Mouse (Mus musculus): Measurements from ENCODE around the gene Lyg1. TPM values are rescaled to one million over a fixed set of nuclear protein-coding genes. Genes with fewer than 3 reads are reported as not detected.
"Not testable (repeated sequence)": the region's sequence is repeated elsewhere in the genome, so short reads cannot be mapped to it uniquely, and the experiment has no call there.

Lyg1 gene
- polyA plus RNA-seq, 1 experiment from 2014 or later = not detected

DNA sequence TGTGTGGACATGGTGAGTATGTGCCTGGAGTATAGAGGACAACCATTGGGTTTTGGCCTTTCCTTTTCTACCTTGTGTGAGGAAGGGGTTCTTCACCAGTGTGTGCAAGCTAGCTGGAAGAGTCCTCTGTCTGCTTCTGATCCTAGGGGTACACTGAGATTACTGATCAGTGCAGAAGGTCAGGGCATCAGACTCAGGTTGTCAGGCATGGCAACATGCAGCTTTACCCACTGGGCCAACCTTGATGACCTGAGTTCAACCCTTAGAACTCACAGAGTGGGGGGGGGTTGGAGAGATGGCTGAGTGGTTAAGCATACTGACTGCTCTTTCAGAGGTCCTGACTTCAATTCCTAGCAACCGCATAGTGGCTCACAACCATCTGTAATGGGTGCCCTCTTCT is 26.8 kb upstream of the Lyg1 start:
- H3K36me3 ChIP-seq = peaks cover 33% of the 10 kb centered on the region
- H3K9ac ChIP-seq = no peak overlapping the region
- no peak for ATAC-seq (ENCODE audit: insufficient number of reproducible peaks, low FRiP score, low TSS enrichment, low read depth)
- no peaks in the 10 kb centered on the region for H3K27me3 ChIP-seq
- 100% methylated on average over 1 of the region's 1 CpGs for WGBS
- no peak overlapping the region for H3K4me3 ChIP-seq
- H3K4me2 ChIP-seq = no peak overlapping the region
- H3K9me3 ChIP-seq = no peaks in the 10 kb centered on the region
- H3K27ac ChIP-seq = no peak overlapping the region
- no peaks in the 10 kb centered on the region for H3K4me1 ChIP-seq

DNA sequence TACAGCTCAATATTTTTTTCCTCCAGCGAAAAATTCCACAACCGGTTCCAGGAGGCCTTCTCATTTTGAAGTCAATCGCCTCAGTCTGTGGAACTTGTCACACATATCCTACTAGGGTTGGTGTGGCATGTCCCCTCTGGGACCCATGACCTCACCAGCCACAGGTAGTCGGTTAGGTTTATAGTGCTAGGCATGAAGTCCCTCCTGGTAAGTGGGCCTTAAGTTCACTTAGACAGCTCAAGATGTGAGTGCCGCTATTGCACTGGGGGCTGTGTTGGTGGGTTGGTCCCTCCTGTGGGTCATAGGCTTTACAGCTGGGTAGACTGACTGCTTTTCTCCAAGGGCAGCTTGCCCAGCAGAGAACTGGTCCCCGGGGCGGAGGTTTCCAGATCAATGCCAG is 19.7 kb upstream of the Lyg1 start:
- Histone ChIP-seq H3K4me3 (no peak overlapping the region), H3K9ac (no peak overlapping the region), H3K4me2 (no peak overlapping the region), H3K36me3 (no peaks in the 10 kb centered on the region), H3K4me1 (peaks cover 4% of the 10 kb centered on the region; the same call in 1 of the 2 replicates), H3K9me3 (no peaks in the 10 kb centered on the region), H3K27me3 (no peaks in the 10 kb centered on the region), H3K27ac (no peak overlapping the region)
- WGBS = 78% methylated on average over 7 of the region's 7 CpGs
- ATAC-seq (ENCODE audit: insufficient number of reproducible peaks, low FRiP score, low TSS enrichment, low read depth) = no peak

DNA sequence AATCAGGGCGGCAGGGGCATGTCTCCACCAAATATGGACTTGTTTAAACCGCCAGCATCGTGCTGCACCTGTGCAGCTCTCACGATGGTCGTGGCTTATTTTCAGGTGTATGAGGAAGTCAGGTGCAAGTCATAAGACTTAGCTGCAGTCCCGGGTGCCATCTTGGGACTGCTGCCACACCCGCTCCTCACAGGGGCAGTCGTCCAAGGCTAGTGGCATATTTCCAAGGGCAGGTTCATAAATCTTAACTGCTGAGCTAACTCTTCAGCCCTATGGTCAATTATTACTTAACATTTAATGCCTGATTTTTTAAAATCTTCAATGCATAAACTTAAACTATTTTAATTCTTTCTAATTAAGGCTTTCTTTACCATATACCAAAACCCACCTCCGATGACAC is 19.1 kb upstream of the Lyg1 start:
- H3K9me3 ChIP-seq; H3K36me3 ChIP-seq; H3K4me3 ChIP-seq; ATAC-seq (ENCODE audit: insufficient number of reproducible peaks, low FRiP score, low TSS enrichment, low read depth); H3K27ac ChIP-seq; H3K27me3 ChIP-seq; H3K9ac ChIP-seq; H3K4me1 ChIP-seq; H3K4me2 ChIP-seq: not testable (repeated sequence)
- WGBS = 67% methylated on average over 9 of the region's 9 CpGs

GRCm38 (mm10) chr1:37971520-37971919 is 14.0 kb upstream of the Lyg1 start:
- no peak overlapping the region for H3K4me3 ChIP-seq
- no peak overlapping the region for H3K27ac ChIP-seq
- H3K36me3 ChIP-seq = no peaks in the 10 kb centered on the region
- H3K9me3 ChIP-seq = no peaks in the 10 kb centered on the region
- no peaks in the 10 kb centered on the region for H3K27me3 ChIP-seq
- 62% methylated on average over 4 of the region's 4 CpGs for WGBS
- H3K9ac ChIP-seq = no peak overlapping the region
- ATAC-seq (ENCODE audit: insufficient number of reproducible peaks, low FRiP score, low TSS enrichment, low read depth) = no peak
- no peak overlapping the region for H3K4me2 ChIP-seq
- H3K4me1 ChIP-seq = no peaks in the 10 kb centered on the region

- no peaks in the 10 kb centered on the region for H3K4me1 ChIP-seq
- no peak overlapping the region for H3K4me3 ChIP-seq
- H3K27ac ChIP-seq = no peak overlapping the region
- ATAC-seq (ENCODE audit: insufficient number of reproducible peaks, low FRiP score, low TSS enrichment, low read depth) = no peak
- no peaks in the 10 kb centered on the region for H3K36me3 ChIP-seq
- no peak overlapping the region for H3K4me2 ChIP-seq
- no peaks in the 10 kb centered on the region for H3K9me3 ChIP-seq
- H3K9ac ChIP-seq = no peak overlapping the region
- no peaks in the 10 kb centered on the region for H3K27me3 ChIP-seq
- 71% methylated on average over 6 of the region's 6 CpGs for WGBS
Measured at GRCm38 (mm10) chr1:37968746-37969145, 11.2 kb upstream of the Lyg1 start.

- H3K4me2 ChIP-seq = no peak overlapping the region
- no peak overlapping the region for H3K9ac ChIP-seq
- 45% methylated on average over 10 of the region's 10 CpGs for WGBS
- no peak overlapping the region for H3K4me3 ChIP-seq
- H3K27me3 ChIP-seq = no peaks in the 10 kb centered on the region
- H3K27ac ChIP-seq = no peak overlapping the region
- no peaks in the 10 kb centered on the region for H3K9me3 ChIP-seq
- no peaks in the 10 kb centered on the region for H3K4me1 ChIP-seq
- ATAC-seq (ENCODE audit: insufficient number of reproducible peaks, low FRiP score, low TSS enrichment, low read depth) = no peak
- H3K36me3 ChIP-seq = no peaks in the 10 kb centered on the region
Measured at GRCm38 (mm10) chr1:37965571-37965970, 8.0 kb upstream of the Lyg1 start.

- ATAC-seq (ENCODE audit: insufficient number of reproducible peaks, low FRiP score, low TSS enrichment, low read depth) = no peak
- H3K4me2 ChIP-seq = no peak overlapping the region
- H3K4me3 ChIP-seq = no peak overlapping the region
- no peaks in the 10 kb centered on the region for H3K36me3 ChIP-seq
- no peaks in the 10 kb centered on the region for H3K9me3 ChIP-seq
- no peak overlapping the region for H3K27ac ChIP-seq
- WGBS = 69% methylated on average over 5 of the region's 5 CpGs
- H3K9ac ChIP-seq = no peak overlapping the region
- no peaks in the 10 kb centered on the region for H3K4me1 ChIP-seq
- no peaks in the 10 kb centered on the region for H3K27me3 ChIP-seq
Measured at GRCm38 (mm10) chr1:37959486-37959885, 1.9 kb upstream of the Lyg1 start.

GRCm38 (mm10) chr1:37958516-37958915 is 957 bp upstream of the Lyg1 start:
- no peak overlapping the region for H3K27ac ChIP-seq
- 68% methylated on average over 2 of the region's 2 CpGs for WGBS
- H3K9ac ChIP-seq = no peak overlapping the region
- no peak overlapping the region for H3K4me2 ChIP-seq
- no peaks in the 10 kb centered on the region for H3K9me3 ChIP-seq
- no peaks in the 10 kb centered on the region for H3K27me3 ChIP-seq
- no peaks in the 10 kb centered on the region for H3K4me1 ChIP-seq
- no peak for ATAC-seq (ENCODE audit: insufficient number of reproducible peaks, low FRiP score, low TSS enrichment, low read depth)
- H3K4me3 ChIP-seq = no peak overlapping the region
- H3K36me3 ChIP-seq = no peaks in the 10 kb centered on the region

- ATAC-seq (ENCODE audit: insufficient number of reproducible peaks, low FRiP score, low TSS enrichment, low read depth) = no peak
Measured at GRCm38 (mm10) chr1:37956690-37957431, 698 bp downstream of the Lyg1 start.

GRCm38 (mm10) chr1:37955251-37955650 is 2.3 kb downstream of the Lyg1 start:
- no peaks in the 10 kb centered on the region for H3K9me3 ChIP-seq
- H3K4me3 ChIP-seq = no peak overlapping the region
- H3K4me1 ChIP-seq = no peaks in the 10 kb centered on the region
- ATAC-seq (ENCODE audit: insufficient number of reproducible peaks, low FRiP score, low TSS enrichment, low read depth) = no peak
- no peak overlapping the region for H3K4me2 ChIP-seq
- no peaks in the 10 kb centered on the region for H3K27me3 ChIP-seq
- 86% methylated on average over 2 of the region's 2 CpGs for WGBS
- H3K27ac ChIP-seq = no peak overlapping the region
- H3K36me3 ChIP-seq = no peaks in the 10 kb centered on the region
- no peak overlapping the region for H3K9ac ChIP-seq

More at GRCm38 (mm10) chr1:37956690-37957431, 698 bp downstream of the Lyg1 start:
- no peak overlapping the region for H3K9ac ChIP-seq
- H3K27ac ChIP-seq = no peak overlapping the region
- H3K27me3 ChIP-seq = no peaks in the 10 kb centered on the region
- H3K4me2 ChIP-seq = no peak overlapping the region
- H3K36me3 ChIP-seq = no peaks in the 10 kb centered on the region
- no peaks in the 10 kb centered on the region for H3K9me3 ChIP-seq
- no peak overlapping the region for H3K4me3 ChIP-seq
- no peaks in the 10 kb centered on the region for H3K4me1 ChIP-seq
- WGBS = 24% methylated on average over 3 of the region's 3 CpGs

DNA sequence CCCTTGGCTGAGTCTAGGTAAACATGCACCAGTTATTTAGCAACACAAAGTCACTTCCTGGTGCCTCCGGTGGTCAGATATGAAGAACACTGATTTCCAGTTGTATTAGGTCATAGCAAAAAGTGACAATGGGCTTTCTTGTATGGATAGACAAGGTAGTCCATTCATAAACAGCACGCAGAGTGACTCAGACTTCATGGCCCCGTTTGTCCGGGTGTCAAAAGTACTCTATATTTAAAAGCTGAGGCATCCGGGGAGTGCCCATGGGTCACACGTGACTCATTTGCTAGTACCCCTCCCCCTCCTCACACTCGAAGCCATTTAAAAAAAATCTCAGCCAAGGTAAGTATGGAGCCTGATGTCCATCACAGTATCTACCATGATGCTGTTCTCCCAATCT is 2.8 kb downstream of the Lyg1 start:
- no peaks in the 10 kb centered on the region for H3K4me1 ChIP-seq
- no peak overlapping the region for H3K9ac ChIP-seq
- H3K9me3 ChIP-seq = no peaks in the 10 kb centered on the region
- H3K27me3 ChIP-seq = no peaks in the 10 kb centered on the region
- no peaks in the 10 kb centered on the region for H3K36me3 ChIP-seq
- 80% methylated on average over 7 of the region's 7 CpGs for WGBS
- H3K4me2 ChIP-seq = no peak overlapping the region
- H3K4me3 ChIP-seq = no peak overlapping the region
- no peak for ATAC-seq (ENCODE audit: insufficient number of reproducible peaks, low FRiP score, low TSS enrichment, low read depth)
- H3K27ac ChIP-seq = no peak overlapping the region

DNA sequence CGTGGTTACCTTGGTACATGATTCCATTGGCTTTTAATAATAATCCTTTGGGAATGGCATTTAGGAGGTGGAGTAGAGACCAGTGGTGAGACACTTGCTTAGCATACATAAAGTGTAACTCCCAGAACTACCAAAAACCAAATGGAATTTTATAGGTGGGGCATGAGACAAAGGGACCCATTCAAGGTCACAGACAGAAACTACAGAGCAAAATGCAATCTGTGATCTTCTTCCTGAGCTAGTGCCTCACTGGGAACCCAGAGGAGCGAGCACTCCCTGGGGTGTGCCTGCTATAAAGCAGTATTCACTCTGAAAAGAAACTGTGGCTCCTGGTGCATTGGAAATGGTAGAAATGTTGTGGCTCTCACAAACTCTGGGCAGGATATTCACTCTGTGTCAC is 8.7 kb downstream of the Lyg1 start:
- no peak overlapping the region for H3K9ac ChIP-seq
- no peak overlapping the region for H3K4me3 ChIP-seq
- H3K27me3 ChIP-seq = no peaks in the 10 kb centered on the region
- no peaks in the 10 kb centered on the region for H3K9me3 ChIP-seq
- no peaks in the 10 kb centered on the region for H3K36me3 ChIP-seq
- H3K4me2 ChIP-seq = no peak overlapping the region
- H3K4me1 ChIP-seq = no peaks in the 10 kb centered on the region
- 81% methylated on average over 2 of the region's 2 CpGs for whole genome bisulfite sequencing
- no peak overlapping the region for H3K27ac ChIP-seq
- no peak for ATAC-seq (ENCODE audit: insufficient number of reproducible peaks, low FRiP score, low TSS enrichment, low read depth)

DNA sequence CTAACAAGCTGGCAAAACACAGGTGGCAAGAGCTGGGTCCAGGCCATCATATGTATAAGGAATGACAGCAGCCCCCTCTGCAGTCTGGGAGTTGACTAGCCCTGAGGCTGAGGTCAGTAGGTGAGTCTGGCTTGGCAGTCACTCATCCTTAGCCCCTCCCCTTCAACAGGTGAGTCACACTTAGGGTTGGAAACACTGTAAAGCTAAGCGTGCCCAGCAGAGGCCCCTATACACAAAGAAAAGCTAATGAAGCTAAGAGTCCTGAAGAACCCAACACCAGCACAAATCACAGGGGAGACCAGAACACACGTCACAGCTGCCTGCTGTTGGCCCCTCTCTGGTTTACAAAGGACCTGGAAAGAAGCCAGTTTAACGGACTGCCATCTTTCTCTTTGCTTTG is 25.8 kb downstream of the Lyg1 start:
- no peak for ATAC-seq (ENCODE audit: insufficient number of reproducible peaks, low FRiP score, low TSS enrichment, low read depth)
- 11% methylated on average over 3 of the region's 3 CpGs for WGBS
- no peak overlapping the region for H3K27ac ChIP-seq

More for the DNA sequence above, 25.8 kb downstream of the Lyg1 start:
- H3K4me1 ChIP-seq = no peaks in the 10 kb centered on the region
- no peak overlapping the region for H3K4me3 ChIP-seq
- no peak overlapping the region for H3K4me2 ChIP-seq
- H3K9me3 ChIP-seq = no peaks in the 10 kb centered on the region
- no peaks in the 10 kb centered on the region for H3K27me3 ChIP-seq
- no peak overlapping the region for H3K9ac ChIP-seq
- H3K36me3 ChIP-seq = no peaks in the 10 kb centered on the region

Data from limb, embryonic 15.5 days (tissue).